Mouse (Mus musculus): Measurements from ENCODE around the gene Teddm3.
"Not testable (repeated sequence)": the region's sequence is repeated elsewhere in the genome, so short reads cannot be mapped to it uniquely, and the experiment has no call there.

The Teddm3 gene

GRCm38 (mm10) chr16:21153900-21154299 lies at the start of gene Teddm3:
Teddm3 (minus strand) TSS chr16:21154000.
- not testable (repeated sequence) for DNase-seq (ENCODE audit: low read depth, low spot score)

- DNase-seq (ENCODE audit: low read depth, low spot score), result no peak
Measured at GRCm38 (mm10) chr16:21202731-21203130, 48.9 kb upstream of the Teddm3 start.

DNA sequence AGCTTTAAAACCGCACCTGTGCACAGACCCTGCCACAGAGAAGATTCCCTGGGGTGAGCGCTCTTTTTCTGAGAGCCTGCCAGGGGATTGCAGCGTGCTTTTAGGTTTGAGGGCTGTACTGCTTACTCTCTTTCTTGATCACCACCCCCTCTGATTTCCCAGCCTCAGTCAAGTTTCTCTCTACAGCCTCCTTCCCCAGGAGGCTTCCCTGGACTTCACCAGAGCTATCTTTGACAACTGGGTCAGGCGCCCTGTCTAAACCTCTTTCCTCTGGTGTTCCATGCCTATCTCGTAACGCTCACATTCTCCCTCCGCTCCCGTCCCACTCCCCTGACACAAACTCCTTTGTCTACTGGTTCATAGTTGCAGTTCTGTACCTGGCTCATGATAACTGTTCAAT lies 45.6 kb upstream of the Teddm3 start:
- no peak for DNase-seq (ENCODE audit: low read depth, low spot score)

GRCm38 (mm10) chr16:21198529-21198928 lies 44.7 kb upstream of the Teddm3 start:
- no peak for DNase-seq (ENCODE audit: low read depth, low spot score)

- DNase-seq (ENCODE audit: low read depth, low spot score), result no peak
Measured at GRCm38 (mm10) chr16:21198006-21198405, 44.2 kb upstream of the Teddm3 start.

DNA sequence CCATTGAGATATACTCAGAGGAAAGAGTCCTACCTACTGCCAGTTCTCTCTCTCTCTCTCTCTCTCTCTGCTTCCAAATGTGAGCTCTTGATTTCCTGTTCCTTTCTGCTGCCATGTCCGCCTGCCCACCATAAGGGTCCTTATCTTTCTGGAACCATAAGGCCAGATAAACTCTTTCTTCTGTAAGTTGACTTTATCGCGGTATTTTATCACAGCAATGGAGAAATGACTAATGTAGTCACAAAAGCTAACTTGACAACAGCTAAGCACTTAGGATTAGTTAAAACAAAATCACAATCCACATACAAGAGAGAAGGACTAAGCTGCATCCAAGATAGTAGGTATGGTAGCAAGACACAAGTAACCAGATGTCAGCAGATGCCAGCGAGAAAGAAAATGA lies 43.7 kb upstream of the Teddm3 start:
- no peak for DNase-seq (ENCODE audit: low read depth, low spot score)

GRCm38 (mm10) chr16:21196576-21196975 lies 42.8 kb upstream of the Teddm3 start:
- DNase-seq (ENCODE audit: low read depth, low spot score), result no peak

- DNase-seq (ENCODE audit: low read depth, low spot score), result no peak
Measured at GRCm38 (mm10) chr16:21195260-21195866, 41.6 kb upstream of the Teddm3 start.

DNA sequence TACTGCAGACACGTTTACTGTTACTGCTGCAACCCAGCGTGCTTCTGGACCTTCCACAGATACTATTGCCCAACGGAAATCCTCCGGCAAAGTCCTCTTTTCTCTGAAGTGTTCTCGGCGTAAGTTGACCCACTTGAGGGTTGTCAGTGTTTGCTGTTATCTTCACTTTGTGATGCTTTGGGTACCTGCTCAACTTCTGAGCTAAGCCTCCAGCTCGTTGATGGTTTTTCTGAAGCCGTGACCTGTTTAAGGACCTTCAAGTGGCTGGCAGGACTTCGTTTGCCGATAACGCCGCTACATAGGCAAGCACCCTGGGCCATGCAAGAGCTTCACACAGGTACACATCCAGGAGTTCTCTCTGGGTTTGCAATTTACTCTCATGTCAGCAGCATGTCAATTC lies 40.4 kb upstream of the Teddm3 start:
- DNase-seq (ENCODE audit: low read depth, low spot score), result no peak

GRCm38 (mm10) chr16:21192509-21193354 lies 38.9 kb upstream of the Teddm3 start:
- peak; percentile 92 for DNase-seq (ENCODE audit: low read depth, low spot score)

DNA sequence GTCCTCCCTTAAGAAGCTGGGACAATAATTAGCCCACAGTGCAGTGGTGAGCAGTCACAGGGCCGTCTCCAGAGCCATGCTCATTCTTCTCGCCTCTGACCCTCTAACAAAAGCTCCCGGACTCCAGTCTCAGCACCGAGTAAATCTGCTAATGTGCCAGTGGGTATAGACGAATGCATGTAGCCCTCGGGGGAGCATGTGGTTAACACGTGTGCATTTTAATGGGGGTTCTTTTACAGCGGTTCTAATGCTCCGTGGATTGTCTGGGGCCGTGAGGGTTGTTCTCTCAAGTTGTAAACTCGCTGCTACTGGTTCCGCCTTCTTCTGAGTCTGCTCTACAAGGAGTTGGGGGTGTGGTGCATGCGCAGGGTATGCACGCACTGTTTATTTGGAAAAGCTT lies 37.8 kb upstream of the Teddm3 start:
- no peak for DNase-seq (ENCODE audit: low read depth, low spot score)

GRCm38 (mm10) chr16:21188345-21188744 lies 34.5 kb upstream of the Teddm3 start:
- DNase-seq (ENCODE audit: low read depth, low spot score), result no peak

DNA sequence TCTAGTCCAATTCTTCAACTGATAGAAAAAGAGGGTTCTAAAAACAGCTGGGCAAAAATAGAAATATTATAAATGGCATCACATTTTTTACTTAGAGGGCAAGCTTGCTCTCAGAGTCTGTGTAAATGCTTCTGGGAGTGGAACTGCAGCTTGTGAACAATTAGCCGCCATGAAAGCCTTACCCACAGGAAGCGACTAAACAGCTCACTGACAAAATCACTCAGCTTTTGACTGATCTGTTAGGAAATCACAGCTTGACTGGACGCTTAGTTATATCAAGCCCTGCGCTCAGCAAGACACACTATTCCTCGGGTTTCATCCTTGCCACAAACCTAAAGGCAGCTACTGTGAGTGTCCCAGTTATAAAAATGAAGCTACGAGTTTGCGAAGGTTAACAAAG lies 33.8 kb upstream of the Teddm3 start:
- DNase-seq (ENCODE audit: low read depth, low spot score), result peak; percentile 77

DNA sequence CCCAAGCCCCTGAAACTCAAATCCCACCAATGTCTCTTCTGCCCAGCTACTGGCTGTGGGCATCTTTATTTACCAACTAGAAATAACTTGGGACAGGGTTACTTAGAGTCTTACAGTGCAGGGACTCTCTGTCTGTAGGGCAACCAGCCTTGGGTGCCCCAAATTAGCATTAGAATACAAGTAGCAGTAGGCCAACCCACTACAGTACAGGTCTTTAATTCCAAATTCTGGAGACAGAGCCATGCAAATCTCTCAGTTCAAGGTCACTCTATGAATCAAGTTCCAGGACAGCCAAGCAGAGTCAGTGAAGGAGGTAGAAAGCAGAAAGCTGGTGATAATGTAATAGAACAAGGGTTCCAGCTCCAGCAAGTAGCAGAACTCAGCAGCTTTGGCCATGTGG lies 30.9 kb upstream of the Teddm3 start:
- no peak for DNase-seq (ENCODE audit: low read depth, low spot score)

DNA sequence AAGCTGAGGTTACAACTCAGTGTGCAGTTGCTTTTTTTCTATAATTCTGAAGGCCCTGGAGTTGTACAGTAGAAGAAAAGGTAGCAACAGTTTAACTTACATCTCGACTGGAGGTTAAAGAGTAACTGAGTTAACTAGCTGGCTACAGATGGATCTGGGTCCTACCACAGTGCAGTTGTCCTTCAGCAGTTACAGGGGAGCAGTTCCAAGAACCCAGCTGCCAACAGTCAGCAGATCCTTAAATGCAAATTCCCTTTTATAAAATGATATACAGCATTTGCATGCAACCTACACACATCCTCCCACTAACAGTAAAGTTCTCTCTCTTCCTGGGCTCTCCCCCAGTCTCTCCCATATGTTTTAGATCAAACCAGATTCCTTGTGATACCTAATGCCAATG lies 28.3 kb upstream of the Teddm3 start:
- DNase-seq (ENCODE audit: low read depth, low spot score), result peak; percentile 84

GRCm38 (mm10) chr16:21175236-21175635 lies 21.4 kb upstream of the Teddm3 start:
- DNase-seq (ENCODE audit: low read depth, low spot score), result no peak

DNA sequence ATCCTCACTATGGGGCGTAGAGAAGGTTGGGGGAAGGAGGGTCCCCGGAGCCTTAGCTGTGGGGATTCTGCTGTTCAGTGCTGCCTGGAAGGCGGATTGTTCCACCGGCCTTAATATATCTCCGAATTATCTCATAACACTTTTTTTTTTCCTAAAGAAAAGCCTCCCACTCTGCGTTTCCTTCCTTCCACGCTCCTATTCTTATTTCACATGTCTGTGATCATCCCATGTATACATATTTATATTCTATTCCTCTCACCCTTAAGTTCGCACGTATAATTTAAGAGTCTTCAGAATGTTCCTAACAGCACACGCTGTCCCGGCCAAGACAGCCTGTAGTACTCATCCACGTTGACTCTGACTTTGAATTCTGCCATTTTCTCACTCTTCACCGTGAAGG lies 14.9 kb upstream of the Teddm3 start:
- peak; percentile 59 for DNase-seq (ENCODE audit: low read depth, low spot score)

DNA sequence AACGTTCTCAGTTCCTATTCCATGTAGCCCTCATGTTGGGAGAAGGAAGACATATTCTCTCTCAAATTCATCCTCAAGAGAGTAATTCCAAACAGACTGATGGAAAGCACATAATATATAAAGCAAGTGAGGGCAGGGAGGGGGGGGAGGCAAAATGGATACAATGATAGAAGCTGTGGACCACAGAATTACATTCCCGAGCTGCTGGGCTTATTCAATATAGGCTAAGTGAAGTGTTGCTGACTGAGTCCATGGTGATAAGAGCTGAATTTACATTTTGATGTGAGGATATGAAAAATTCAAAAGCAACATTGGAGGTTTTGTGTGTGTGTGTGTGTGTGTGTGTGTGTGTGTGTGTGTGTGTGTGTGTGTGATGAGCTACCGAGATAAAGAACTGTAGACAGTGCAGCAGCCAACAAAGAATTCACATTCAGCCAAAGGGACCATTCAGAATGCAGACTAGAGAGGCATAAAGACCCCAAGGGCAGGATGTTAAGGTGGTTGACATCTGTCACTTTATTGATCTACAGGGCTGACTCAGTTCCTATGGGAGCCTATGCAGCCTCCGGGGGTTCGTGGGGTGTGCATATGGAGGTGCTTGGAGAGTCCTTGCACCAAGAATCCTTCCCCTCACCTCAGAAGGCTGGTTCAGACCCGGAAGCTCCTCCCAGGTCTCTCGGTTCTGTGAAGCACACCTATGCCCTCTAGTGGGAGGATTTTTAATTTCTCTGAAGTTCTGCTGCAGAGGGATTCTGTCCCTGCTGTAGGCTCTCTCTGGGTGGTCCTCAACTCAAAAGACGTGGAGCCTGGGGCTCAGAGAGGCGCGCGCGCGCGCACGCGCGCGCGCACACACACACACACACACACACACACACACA lies 11.8 kb upstream of the Teddm3 start:
- not testable (repeated sequence) for DNase-seq (ENCODE audit: low read depth, low spot score)

- DNase-seq (ENCODE audit: low read depth, low spot score), result not testable (repeated sequence)
Measured at GRCm38 (mm10) chr16:21163423-21163822, 9.6 kb upstream of the Teddm3 start.

- not testable (repeated sequence) for DNase-seq (ENCODE audit: low read depth, low spot score)
Measured at GRCm38 (mm10) chr16:21159226-21159625, 5.4 kb upstream of the Teddm3 start.

- not testable (repeated sequence) for DNase-seq (ENCODE audit: low read depth, low spot score)
Measured at GRCm38 (mm10) chr16:21156261-21156660, 2.5 kb upstream of the Teddm3 start.
